Mouse (Mus musculus): Measurements from ENCODE around the gene Nepro.

The Nepro gene

GRCm38 (mm10) chr16:44767506-44767905, 43.4 kb downstream of the Nepro start:
- no peak for DNase-seq

- DNase-seq, result no peak
These were observed 43.9 kb downstream of the Nepro start for GRCm38 (mm10) chr16:44767967-44768366.

- DNase-seq, result no peak
These were observed 48.5 kb downstream of the Nepro start for GRCm38 (mm10) chr16:44772577-44772976.

DNA sequence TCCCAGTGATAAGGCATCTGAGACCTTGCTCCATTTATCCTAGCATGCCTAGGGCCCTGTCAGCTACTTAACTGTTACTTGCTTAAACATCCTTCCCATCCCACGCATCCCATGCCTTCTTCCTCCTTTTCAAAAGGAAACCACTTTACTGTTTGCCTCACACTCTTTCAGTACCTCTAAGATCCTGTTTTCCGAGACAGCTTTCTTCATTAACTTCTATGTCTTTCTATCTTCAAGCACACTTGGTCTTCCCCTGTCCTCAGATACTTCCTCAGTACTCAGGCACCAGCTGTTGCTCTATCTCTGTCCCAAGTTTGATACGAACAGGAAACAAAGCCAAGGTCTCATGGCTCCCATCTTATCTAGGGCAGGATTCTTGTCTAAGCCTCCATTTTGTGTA, 49.6 kb downstream of the Nepro start:
- no peak for DNase-seq

DNA sequence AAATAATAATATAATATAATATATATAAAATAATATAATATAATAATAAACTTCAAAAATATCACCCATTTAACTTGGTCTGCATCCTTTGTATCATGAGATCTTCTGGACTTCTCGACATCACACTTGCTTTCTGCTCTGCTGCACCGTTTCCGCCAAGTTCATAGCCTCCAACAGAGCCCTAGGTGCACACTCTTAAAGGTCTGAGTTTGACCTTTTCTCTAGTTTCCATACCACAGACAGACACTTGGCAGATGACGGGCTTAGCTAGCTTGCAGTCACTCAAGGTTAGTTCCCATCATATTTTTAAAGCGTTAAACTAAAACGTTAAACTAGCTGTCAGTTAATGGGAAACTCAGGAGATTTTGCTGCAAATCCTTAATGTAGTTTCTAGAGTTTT, 50.1 kb downstream of the Nepro start:
- no peak for DNase-seq

- peak; percentile 1 to 4 for DNase-seq
These were observed 54.5 kb downstream of the Nepro start for GRCm38 (mm10) chr16:44778538-44779147.

GRCm38 (mm10) chr16:44779494-44779893, 55.4 kb downstream of the Nepro start:
- no peak for DNase-seq

- DNase-seq, result no peak
These were observed 56.6 kb downstream of the Nepro start for GRCm38 (mm10) chr16:44780751-44781150.
